Mouse (Mus musculus): ENCODE measurements around the gene Crispld2. TPM values are rescaled to one million over a fixed set of nuclear protein-coding genes. Genes with fewer than 3 reads are reported as not detected.
A peak's percentile ranks its signal among the peaks of the same experiment; 100 is the strongest.

Gene Crispld2
- polyA plus RNA-seq, 1 experiment, result 8.9 TPM

GRCm38 (mm10) chr8:120046258-120047020 lies 54.2 kb downstream of the Crispld2 start:
- 64% methylated on average over 14 of the region's 14 CpGs for WGBS
- TF ChIP-seq POLR2A (IDR thresholded peaks at IDR 0.05; ENCODE audit: low read depth, low read length) (no peak), CTCF (IDR thresholded peaks at IDR 0.05; ENCODE audit: extremely low read depth, insufficient read length, insufficient replicate concordance, low read depth, low read length) (no peak)
- Histone ChIP-seq H3K27ac (ENCODE audit: insufficient read depth, low read depth, low read length) (peak overlapping the region; percentile 91), H3K4me3 (ENCODE audit: low read depth, low read length) (no peak overlapping the region), H3K4me1 (ENCODE audit: control insufficient read depth, insufficient read depth, insufficient read length, low read length) (no peaks in the 10 kb centered on the region; the same call in 1 of the 2 replicates), H3K27me3 (ENCODE audit: control insufficient read depth, insufficient read depth, low read length) (no peaks in the 10 kb centered on the region), H3K36me3 (ENCODE audit: control insufficient read depth, insufficient read depth, low read length) (no peaks in the 10 kb centered on the region)

- Histone ChIP-seq H3K27me3 (ENCODE audit: control insufficient read depth, insufficient read depth, low read length) (no peaks in the 10 kb centered on the region), H3K27ac (ENCODE audit: insufficient read depth, low read depth, low read length) (no peak overlapping the region), H3K4me3 (ENCODE audit: low read depth, low read length) (no peak overlapping the region), H3K4me1 (ENCODE audit: control insufficient read depth, insufficient read depth, insufficient read length, low read length) (no peaks in the 10 kb centered on the region; the same call in none of the 2 replicates), H3K36me3 (ENCODE audit: control insufficient read depth, insufficient read depth, low read length) (no peaks in the 10 kb centered on the region)
- 79% methylated on average over 13 of the region's 13 CpGs for whole genome bisulfite sequencing
- TF ChIP-seq POLR2A (IDR thresholded peaks at IDR 0.05; ENCODE audit: low read depth, low read length) (no peak), CTCF (IDR thresholded peaks at IDR 0.05; ENCODE audit: extremely low read depth, insufficient read length, insufficient replicate concordance, low read depth, low read length) (no peak)
Measured at GRCm38 (mm10) chr8:120049949-120050348, 57.7 kb downstream of the Crispld2 start.

GRCm38 (mm10) chr8:120050376-120050775 lies 58.1 kb downstream of the Crispld2 start:
- Histone ChIP-seq H3K36me3 (ENCODE audit: control insufficient read depth, insufficient read depth, low read length) (no peaks in the 10 kb centered on the region), H3K4me3 (ENCODE audit: low read depth, low read length) (no peak overlapping the region), H3K4me1 (ENCODE audit: control insufficient read depth, insufficient read depth, insufficient read length, low read length) (no peaks in the 10 kb centered on the region; the same call in none of the 2 replicates), H3K27ac (ENCODE audit: insufficient read depth, low read depth, low read length) (no peak overlapping the region), H3K27me3 (ENCODE audit: control insufficient read depth, insufficient read depth, low read length) (no peaks in the 10 kb centered on the region)
- TF ChIP-seq CTCF (IDR thresholded peaks at IDR 0.05; ENCODE audit: extremely low read depth, insufficient read length, insufficient replicate concordance, low read depth, low read length) (no peak), POLR2A (IDR thresholded peaks at IDR 0.05; ENCODE audit: low read depth, low read length) (no peak)
- 74% methylated on average over 10 of the region's 10 CpGs for WGBS

DNA sequence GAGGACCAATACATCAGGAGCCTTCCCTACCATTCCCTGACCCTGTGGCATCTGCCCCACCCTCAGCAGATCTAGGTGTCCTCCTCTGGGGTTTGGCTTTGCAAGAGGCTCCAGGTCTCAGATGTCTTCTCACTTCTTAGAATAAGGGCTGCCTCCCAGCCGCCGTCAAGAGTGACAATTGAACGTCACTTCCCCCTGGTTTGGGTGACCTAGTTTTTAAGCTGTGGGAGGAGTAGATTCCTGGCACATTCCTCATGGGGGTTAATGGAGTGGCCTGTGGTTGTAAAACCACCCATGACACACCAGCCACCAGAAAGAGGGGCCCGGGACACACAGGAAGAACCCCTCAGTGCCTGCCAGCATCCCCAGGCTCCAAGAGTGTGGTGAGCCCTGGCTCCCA lies 58.8 kb downstream of the Crispld2 start:
- H3K4me3 ChIP-seq (ENCODE audit: low read depth, low read length), result no peak overlapping the region
- H3K4me1 ChIP-seq (ENCODE audit: control insufficient read depth, insufficient read depth, insufficient read length, low read length), result no peaks in the 10 kb centered on the region; the same call in none of the 2 replicates
- H3K27ac ChIP-seq (ENCODE audit: insufficient read depth, low read depth, low read length), result no peak overlapping the region
- WGBS, result 43% methylated on average over 4 of the region's 4 CpGs
- no peaks in the 10 kb centered on the region for H3K36me3 ChIP-seq (ENCODE audit: control insufficient read depth, insufficient read depth, low read length)
- no peak for TF ChIP-seq POLR2A (IDR thresholded peaks at IDR 0.05; ENCODE audit: low read depth, low read length)
- no peak for TF ChIP-seq CTCF (IDR thresholded peaks at IDR 0.05; ENCODE audit: extremely low read depth, insufficient read length, insufficient replicate concordance, low read depth, low read length)
- H3K27me3 ChIP-seq (ENCODE audit: control insufficient read depth, insufficient read depth, low read length), result no peaks in the 10 kb centered on the region

GRCm38 (mm10) chr8:120051908-120052307 lies 59.7 kb downstream of the Crispld2 start:
- H3K27ac ChIP-seq (ENCODE audit: insufficient read depth, low read depth, low read length), result no peak overlapping the region
- no peaks in the 10 kb centered on the region; the same call in none of the 2 replicates for H3K4me1 ChIP-seq (ENCODE audit: control insufficient read depth, insufficient read depth, insufficient read length, low read length)
- whole genome bisulfite sequencing, result 83% methylated on average over 4 of the region's 4 CpGs
- H3K4me3 ChIP-seq (ENCODE audit: low read depth, low read length), result no peak overlapping the region
- TF ChIP-seq POLR2A (IDR thresholded peaks at IDR 0.05; ENCODE audit: low read depth, low read length) (no peak), CTCF (IDR thresholded peaks at IDR 0.05; ENCODE audit: extremely low read depth, insufficient read length, insufficient replicate concordance, low read depth, low read length) (no peak)
- no peaks in the 10 kb centered on the region for H3K27me3 ChIP-seq (ENCODE audit: control insufficient read depth, insufficient read depth, low read length)
- H3K36me3 ChIP-seq (ENCODE audit: control insufficient read depth, insufficient read depth, low read length), result no peaks in the 10 kb centered on the region

DNA sequence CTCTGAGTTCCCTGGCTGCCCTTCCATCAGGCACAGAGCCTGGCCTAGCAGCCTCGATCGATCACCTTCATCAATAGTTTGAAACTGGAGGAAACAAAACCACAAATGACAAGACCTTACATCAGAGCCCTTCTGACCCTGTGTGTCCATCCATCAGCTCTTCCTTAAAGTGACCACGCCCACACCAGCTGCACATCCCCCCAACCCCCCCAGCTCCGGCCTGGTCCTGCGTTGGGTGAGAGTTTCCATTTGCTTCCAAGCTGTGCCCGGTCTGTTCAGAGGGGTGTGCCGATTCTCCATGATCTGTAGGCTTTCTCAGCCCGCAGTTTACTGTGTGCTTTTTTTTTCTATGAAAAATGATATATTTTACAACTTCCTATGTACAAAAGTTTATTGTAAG lies 60.1 kb downstream of the Crispld2 start:
- Histone ChIP-seq H3K27me3 (ENCODE audit: control insufficient read depth, insufficient read depth, low read length) (no peaks in the 10 kb centered on the region), H3K27ac (ENCODE audit: insufficient read depth, low read depth, low read length) (no peak overlapping the region), H3K4me3 (ENCODE audit: low read depth, low read length) (no peak overlapping the region), H3K36me3 (ENCODE audit: control insufficient read depth, insufficient read depth, low read length) (no peaks in the 10 kb centered on the region), H3K4me1 (ENCODE audit: control insufficient read depth, insufficient read depth, insufficient read length, low read length) (peaks cover 2% of the 10 kb centered on the region)
- 80% methylated on average over 8 of the region's 8 CpGs for WGBS
- TF ChIP-seq CTCF (IDR thresholded peaks at IDR 0.05; ENCODE audit: extremely low read depth, insufficient read length, insufficient replicate concordance, low read depth, low read length) (no peak), POLR2A (IDR thresholded peaks at IDR 0.05; ENCODE audit: low read depth, low read length) (no peak)

DNA sequence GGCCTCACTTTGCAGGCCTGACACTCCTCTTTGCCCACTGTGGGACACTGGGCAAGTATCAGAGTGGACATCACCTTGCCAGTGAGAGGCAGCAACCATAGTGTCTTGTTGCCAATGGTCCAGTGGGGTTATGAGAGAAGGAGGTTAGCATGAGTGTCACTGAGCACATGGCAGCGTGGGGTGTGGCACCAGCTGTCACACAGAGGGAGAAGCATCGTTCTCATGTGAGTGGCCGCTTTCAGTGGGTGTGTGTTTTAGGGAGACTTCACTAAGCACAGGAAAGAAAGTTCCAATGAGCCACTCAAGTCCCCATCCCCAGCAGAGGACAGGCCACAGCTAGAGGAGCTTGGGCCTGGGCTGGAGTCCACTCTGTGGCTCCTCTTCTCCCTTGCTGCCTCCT lies 62.6 kb downstream of the Crispld2 start:
- H3K4me1 ChIP-seq (ENCODE audit: control insufficient read depth, insufficient read depth, insufficient read length, low read length), result peaks cover 2% of the 10 kb centered on the region
- WGBS, result 76% methylated on average over 3 of the region's 3 CpGs
- no peak overlapping the region for H3K4me3 ChIP-seq (ENCODE audit: low read depth, low read length)
- H3K36me3 ChIP-seq (ENCODE audit: control insufficient read depth, insufficient read depth, low read length), result no peaks in the 10 kb centered on the region
- TF ChIP-seq POLR2A (IDR thresholded peaks at IDR 0.05; ENCODE audit: low read depth, low read length), result no peak
- TF ChIP-seq CTCF (IDR thresholded peaks at IDR 0.05; ENCODE audit: extremely low read depth, insufficient read length, insufficient replicate concordance, low read depth, low read length), result no peak
- H3K27ac ChIP-seq (ENCODE audit: insufficient read depth, low read depth, low read length), result no peak overlapping the region
- no peaks in the 10 kb centered on the region for H3K27me3 ChIP-seq (ENCODE audit: control insufficient read depth, insufficient read depth, low read length)
